Mouse (Mus musculus) embryonic fibroblast, embryonic 13.5 days (primary cell): ENCODE measurements at regions not wholly inside any gene's neighbourhood (a gene's known extent, or its start where the extent isn't known, plus 50 kb on each side); places are given as distances from the start of the nearest gene placed in this dataset.

Source experiments
- H3K27ac ChIP-seq: 2 replicates; pipeline ENCODE4 v1.5.1; 2012; ENCODE audit warnings: low read length, control low read depth, inconsistent platforms; ENCODE audit not compliant: insufficient read depth
- H3K4me1 ChIP-seq: 2 replicates; pipeline ENCODE4 v1.6.1; 2011; ENCODE audit warnings: low read length; ENCODE audit not compliant: control insufficient read depth, insufficient read depth
- H3K4me3 ChIP-seq: 2 replicates; pipeline ENCODE4 v1.5.1; 2011; ENCODE audit warnings: mild to moderate bottlenecking, control low read depth, low read length; ENCODE audit not compliant: insufficient read depth
- CTCF ChIP-seq: IDR thresholded peaks from 2 replicates; pipeline ENCODE4 v1.5.1; 2011; ENCODE audit warnings: mild to moderate bottlenecking, control low read depth, low read length, moderate library complexity, borderline replicate concordance; ENCODE audit not compliant: insufficient read depth
- POLR2A ChIP-seq: IDR thresholded peaks from 2 replicates; pipeline ENCODE4 v1.6.1; 2011; ENCODE audit warnings: low read depth, mild to moderate bottlenecking, control low read depth, low read length, moderate library complexity

DNA sequence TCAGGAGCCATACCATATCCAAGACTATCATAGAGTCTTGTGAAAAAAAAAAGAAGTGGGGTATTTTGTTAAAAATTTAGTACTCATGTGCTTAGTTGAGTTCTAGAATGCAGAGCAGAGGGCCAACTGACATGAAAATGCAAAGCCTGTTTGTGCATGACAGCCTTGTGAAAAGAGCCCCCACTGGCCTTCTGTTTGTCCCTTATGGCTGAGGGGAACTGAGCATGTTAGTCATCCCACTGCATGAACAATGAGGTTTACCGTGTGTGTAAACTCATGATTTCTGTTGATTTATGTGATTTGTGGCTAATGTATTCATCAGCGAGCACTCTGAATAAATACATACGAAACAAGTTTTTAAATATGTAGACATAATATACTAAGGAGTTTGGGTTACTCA is 266.1 kb upstream of the Nox3 start:
- H3K27ac ChIP-seq: no peak overlapping the region
- H3K4me1 ChIP-seq: no peaks in the 10 kb centered on the region
- H3K4me3 ChIP-seq: no peak overlapping the region
- no peak for TF ChIP-seq POLR2A
- no peak for TF ChIP-seq CTCF

DNA sequence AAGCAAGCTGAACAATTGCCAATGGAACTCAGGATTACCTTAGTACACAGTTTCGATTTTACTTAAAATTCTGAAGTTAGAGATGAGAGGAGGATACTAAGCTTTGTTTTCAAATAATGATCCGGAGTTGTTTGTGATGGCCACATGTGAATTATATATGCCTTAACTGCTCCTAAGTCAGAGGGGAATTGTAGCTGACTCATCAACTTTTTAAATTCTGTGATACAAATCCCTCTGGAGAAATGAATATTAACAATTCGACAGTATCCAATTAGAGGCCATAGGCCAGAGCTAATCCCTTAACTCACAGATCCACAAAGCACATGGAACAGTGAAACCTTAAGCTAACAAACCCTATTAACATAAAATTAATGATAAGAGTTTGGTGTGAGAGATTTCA is 250.5 kb upstream of the Nox3 start:
- Histone ChIP-seq H3K4me3 (no peak overlapping the region), H3K4me1 (no peaks in the 10 kb centered on the region), H3K27ac (no peak overlapping the region)
- TF ChIP-seq CTCF (no peak), POLR2A (no peak)

DNA sequence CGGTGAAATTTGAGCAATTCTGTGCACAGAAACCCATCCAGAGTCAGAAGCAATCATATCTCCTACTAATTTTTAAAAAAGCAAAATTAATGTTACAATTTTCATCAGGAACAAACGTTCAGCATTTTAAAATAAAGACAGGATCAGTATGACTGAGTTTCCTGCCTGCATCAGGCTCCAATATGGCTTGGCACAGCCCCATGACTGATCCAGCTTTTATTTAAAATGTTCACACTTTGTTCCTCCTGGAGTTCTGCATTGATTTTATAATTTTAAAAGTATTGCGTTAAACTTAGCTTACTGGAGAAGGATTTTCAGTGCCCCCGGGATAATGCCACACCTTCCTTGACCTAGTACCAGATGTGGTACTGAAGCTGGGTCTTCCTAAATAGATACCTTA is 240.3 kb upstream of the Nox3 start:
- no peak overlapping the region for H3K4me3 ChIP-seq
- TF ChIP-seq POLR2A (no peak), CTCF (no peak)
- no peaks in the 10 kb centered on the region for H3K4me1 ChIP-seq
- no peak overlapping the region for H3K27ac ChIP-seq

- Histone ChIP-seq H3K4me3 (no peak overlapping the region), H3K4me1 (no peaks in the 10 kb centered on the region), H3K27ac (no peak overlapping the region)
- TF ChIP-seq POLR2A: no peak
- TF ChIP-seq CTCF: no peak
These were observed 237.1 kb upstream of the Nox3 start for GRCm38 (mm10) chr17:3933208-3933607.

GRCm38 (mm10) chr17:3932071-3932470 is 236.0 kb upstream of the Nox3 start:
- no peak for TF ChIP-seq CTCF
- no peak for TF ChIP-seq POLR2A
- Histone ChIP-seq H3K4me1 (no peaks in the 10 kb centered on the region), H3K27ac (no peak overlapping the region), H3K4me3 (no peak overlapping the region)

DNA sequence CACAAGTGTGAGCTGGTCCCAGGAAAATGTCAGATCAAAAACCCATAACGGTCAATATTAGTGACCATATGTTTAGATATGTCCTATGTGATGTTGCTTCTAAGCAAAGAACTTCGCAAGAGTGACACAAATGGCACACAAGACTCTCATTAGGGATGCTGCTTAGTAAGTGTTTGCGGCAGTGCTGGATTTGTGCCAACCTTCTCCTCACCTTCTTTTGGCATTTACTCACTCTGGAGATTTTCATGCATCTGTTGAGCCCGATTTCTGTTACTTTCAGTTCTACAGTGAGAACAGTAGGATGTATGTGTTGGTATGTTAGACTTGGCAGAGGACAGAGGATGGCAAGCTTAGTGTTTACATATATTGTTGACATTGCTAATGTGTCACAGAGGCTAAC is 231.0 kb upstream of the Nox3 start:
- Histone ChIP-seq H3K4me1 (no peaks in the 10 kb centered on the region), H3K4me3 (no peak overlapping the region), H3K27ac (no peak overlapping the region)
- TF ChIP-seq POLR2A (no peak), CTCF (no peak)

DNA sequence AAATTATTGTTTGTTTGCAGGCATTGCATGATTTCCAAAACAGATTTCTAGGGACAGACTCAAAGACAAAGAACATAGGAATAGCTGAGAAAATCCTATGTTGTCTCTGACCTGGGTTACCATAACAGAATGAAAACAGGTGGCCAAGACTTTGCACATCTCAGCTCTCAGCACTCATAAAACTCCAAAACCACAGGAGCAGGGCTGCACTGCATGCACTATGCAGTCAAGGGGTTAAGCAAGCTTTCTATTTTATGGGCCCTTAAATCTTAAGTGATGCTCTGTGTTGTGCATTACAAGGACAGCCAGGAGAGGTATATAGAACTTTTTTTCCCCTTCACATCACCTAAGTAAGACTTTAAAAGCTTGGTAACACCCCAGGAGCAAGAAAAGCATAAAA is 224.2 kb upstream of the Nox3 start:
- TF ChIP-seq CTCF: no peak
- no peak for TF ChIP-seq POLR2A
- no peak overlapping the region for H3K4me3 ChIP-seq
- H3K27ac ChIP-seq: no peak overlapping the region
- H3K4me1 ChIP-seq: no peaks in the 10 kb centered on the region

GRCm38 (mm10) chr17:3892826-3893225 is 196.8 kb upstream of the Nox3 start:
- TF ChIP-seq POLR2A (no peak), CTCF (no peak)

GRCm38 (mm10) chr17:3883146-3883545 is 187.1 kb upstream of the Nox3 start:
- no peak for TF ChIP-seq POLR2A
- no peak for TF ChIP-seq CTCF
- no peak overlapping the region for H3K4me3 ChIP-seq
- no peak overlapping the region for H3K27ac ChIP-seq
- no peaks in the 10 kb centered on the region for H3K4me1 ChIP-seq

More at GRCm38 (mm10) chr17:3892826-3893225, 196.8 kb upstream of the Nox3 start:
- no peak overlapping the region for H3K27ac ChIP-seq
- H3K4me1 ChIP-seq: no peaks in the 10 kb centered on the region
- H3K4me3 ChIP-seq: no peak overlapping the region

DNA sequence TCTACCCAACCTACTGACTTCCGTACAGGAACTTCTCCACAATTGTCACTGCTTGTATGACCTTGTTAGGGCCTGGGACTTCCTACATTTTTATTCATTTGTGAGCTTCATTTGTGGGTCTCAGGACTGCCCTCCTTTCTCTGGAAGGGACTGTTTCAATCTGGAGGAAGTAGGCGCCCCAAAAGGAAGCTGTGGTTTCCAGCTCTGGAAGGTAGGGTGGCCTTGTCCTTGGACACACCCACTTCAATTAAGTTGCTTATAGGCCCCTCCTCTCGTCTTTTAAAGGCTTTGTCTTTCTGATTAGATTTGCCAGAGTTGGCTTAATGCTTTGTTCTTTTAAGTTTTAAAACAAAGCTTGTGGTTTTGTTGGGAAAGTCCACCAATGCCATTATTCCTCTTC is 183.0 kb upstream of the Nox3 start:
- Histone ChIP-seq H3K4me3 (no peak overlapping the region), H3K27ac (no peak overlapping the region), H3K4me1 (no peaks in the 10 kb centered on the region)
- TF ChIP-seq POLR2A (no peak), CTCF (no peak)

DNA sequence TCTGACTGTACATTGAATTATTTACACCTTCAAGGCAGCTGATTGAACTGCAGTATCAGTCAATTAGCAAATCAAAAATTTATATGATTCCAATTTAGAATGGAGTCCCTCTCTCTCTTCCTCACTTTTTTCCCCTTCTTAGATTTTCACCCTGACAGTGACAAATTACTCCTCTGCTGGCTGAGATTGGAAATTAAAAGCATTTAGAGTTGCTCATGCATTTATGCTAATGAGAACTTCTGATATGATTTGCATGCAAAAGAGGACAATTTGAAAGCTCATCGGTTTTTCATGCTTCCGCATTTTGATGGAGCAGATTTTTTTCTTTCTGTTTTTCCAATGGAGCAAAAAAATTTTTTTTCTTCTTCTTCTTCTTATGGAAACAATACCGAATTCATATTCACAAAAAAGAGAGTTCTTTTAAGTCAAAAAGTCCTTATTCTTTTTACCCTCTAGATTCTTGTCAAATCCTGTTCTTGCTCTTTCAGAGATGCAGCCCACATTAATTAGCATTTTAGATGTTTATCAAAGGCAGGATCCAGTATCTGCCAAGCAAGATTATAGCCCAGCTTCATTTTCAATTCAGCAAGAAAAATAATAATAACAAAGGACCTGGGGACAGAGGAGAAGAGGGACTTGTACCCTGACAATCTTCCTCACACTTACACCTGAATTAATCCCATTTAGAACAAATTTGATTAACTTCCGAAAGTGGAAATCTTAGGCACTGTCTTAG is 173.6 kb upstream of the Nox3 start:
- Histone ChIP-seq H3K27ac (no peak overlapping the region), H3K4me3 (no peak overlapping the region), H3K4me1 (no peaks in the 10 kb centered on the region)
- TF ChIP-seq POLR2A (no peak), CTCF (no peak)
